Mouse (Mus musculus): ENCODE results near the gene Anxa4. TPM values are rescaled to one million over a fixed set of nuclear protein-coding genes. Genes with fewer than 3 reads are reported as not detected.

Anxa4 gene
- polyA plus RNA-seq, 1 experiment from 2014 or later, result 5.4 TPM

DNA sequence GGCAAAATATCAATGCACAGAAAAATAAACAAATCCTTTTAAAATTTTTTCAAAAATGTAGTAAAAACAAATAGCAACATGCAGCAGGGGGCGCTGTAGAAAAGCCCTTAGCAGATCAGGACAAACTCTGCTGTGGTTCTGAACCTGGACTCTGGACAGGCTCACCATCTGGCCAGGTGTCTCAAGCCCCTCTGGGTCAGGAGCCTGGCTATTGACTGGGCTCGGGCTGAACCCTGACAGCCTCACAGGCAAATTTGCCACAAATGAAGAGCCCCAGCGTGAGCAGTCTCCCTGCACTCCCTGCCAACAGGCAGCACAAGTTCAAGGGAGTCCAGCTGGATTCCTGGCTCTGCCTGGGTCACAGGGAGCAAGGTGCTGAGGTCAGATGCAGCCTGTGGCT is 20.0 kb upstream of the Anxa4 start:
- no peak overlapping the region for H3K4me2 ChIP-seq
- H3K36me3 ChIP-seq (ENCODE audit: control insufficient read depth, insufficient read depth, low read length), result no peaks in the 10 kb centered on the region
- WGBS, result 26% methylated on average over 3 of the region's 3 CpGs
- peaks cover 3% of the 10 kb centered on the region; the same call in 1 of the 2 replicates for H3K4me1 ChIP-seq (ENCODE audit: control insufficient read depth, insufficient read depth, low read length)
- DNase-seq (ENCODE audit: low spot score, missing footprints) (no peak), ATAC-seq (ENCODE audit: low FRiP score) (no peak)
- H3K27ac ChIP-seq (ENCODE audit: low read depth, low read length), result no peak overlapping the region
- H3K9ac ChIP-seq (ENCODE audit: low read length), result no peak overlapping the region
- no peaks in the 10 kb centered on the region for H3K9me3 ChIP-seq (ENCODE audit: control insufficient read depth, low read length)
- H3K4me3 ChIP-seq (ENCODE audit: low read depth, low read length), result no peak overlapping the region
- H3K27me3 ChIP-seq (ENCODE audit: control insufficient read depth, insufficient read depth, low read length), result no peaks in the 10 kb centered on the region

DNA sequence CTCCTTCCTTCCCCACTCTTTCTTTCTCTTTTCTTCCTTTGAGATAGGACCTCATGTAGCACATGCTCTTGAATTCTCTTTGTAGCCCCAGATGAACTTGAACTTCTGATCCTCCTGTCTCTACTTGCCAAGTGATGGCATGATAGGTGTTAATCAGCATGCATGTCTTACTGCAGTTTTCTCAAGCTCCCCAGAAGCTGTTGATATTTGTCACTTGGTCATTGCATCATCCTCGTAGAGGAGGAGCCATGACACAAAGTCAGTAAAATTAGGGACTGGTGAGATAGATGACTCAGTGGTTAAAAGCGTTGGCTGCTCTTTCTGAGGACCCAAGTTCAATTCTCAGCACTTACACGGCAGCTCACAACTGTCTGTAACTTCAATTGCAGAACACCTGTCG is 19.5 kb upstream of the Anxa4 start:
- WGBS, result 58% methylated on average over 4 of the region's 4 CpGs

DNA sequence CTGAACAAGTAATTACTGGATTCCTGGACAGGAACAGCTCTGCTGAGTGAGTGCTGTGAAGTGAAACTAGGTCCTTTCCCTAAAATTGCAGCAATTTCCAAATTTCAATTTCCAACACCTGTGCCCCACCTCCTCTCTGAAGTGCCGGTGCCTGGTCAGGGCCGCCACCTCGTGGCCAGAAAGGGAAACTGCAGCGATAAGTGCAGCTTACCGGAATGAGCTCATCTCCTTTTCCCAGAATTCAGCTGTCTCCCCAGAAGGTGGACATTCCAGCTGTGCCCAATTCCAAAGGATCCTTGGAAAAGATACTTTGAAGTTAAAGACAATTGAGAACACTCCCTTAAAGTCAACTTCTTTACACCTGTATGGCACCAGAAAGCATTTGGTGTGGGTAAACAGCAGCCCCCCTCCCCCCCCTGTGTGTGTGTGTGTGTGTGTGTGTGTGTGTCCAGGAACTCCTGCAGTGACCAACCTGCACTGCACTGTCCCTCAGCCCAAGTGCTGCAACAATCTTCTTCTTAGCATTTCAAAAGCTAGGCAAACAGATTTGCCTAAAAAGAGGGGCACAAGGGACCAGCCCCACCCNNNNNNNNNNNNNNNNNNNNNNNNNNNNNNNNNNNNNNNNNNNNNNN is 13.2 kb upstream of the Anxa4 start:
- peak; percentile 88 for DNase-seq (ENCODE audit: low spot score, missing footprints)
- no peaks in the 10 kb centered on the region for H3K27me3 ChIP-seq (ENCODE audit: control insufficient read depth, insufficient read depth, low read length)

More for the DNA sequence above, 19.5 kb upstream of the Anxa4 start:
- ATAC-seq (ENCODE audit: low FRiP score) (no peak), DNase-seq (ENCODE audit: low spot score, missing footprints) (no peak)
- H3K36me3 ChIP-seq (ENCODE audit: control insufficient read depth, insufficient read depth, low read length), result no peaks in the 10 kb centered on the region
- no peak overlapping the region for H3K4me3 ChIP-seq (ENCODE audit: low read depth, low read length)
- H3K4me2 ChIP-seq, result no peak overlapping the region
- H3K27ac ChIP-seq (ENCODE audit: low read depth, low read length), result no peak overlapping the region
- H3K9me3 ChIP-seq (ENCODE audit: control insufficient read depth, low read length), result no peaks in the 10 kb centered on the region
- no peak overlapping the region for H3K9ac ChIP-seq (ENCODE audit: low read length)
- no peaks in the 10 kb centered on the region for H3K27me3 ChIP-seq (ENCODE audit: control insufficient read depth, insufficient read depth, low read length)
- peaks cover 3% of the 10 kb centered on the region; the same call in 1 of the 2 replicates for H3K4me1 ChIP-seq (ENCODE audit: control insufficient read depth, insufficient read depth, low read length)

DNA sequence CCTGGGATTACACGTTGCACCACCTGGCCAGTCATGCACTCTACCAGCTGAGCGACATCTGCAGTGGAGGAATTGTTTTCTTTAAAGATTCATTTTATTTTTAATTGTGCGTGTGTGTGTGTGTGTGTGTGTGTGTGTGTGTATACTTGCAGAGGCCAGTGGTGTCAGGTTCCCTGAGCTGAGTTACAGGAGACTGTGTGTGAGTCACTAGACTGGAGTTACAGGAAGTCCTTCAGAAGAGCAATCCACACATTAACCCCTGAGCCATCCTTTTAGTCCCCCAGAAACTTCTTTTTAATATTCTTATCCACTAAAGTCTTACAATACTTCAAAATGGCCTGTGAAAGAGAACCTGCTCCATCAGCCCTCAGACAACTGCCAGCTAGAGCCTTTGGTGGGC is 11.3 kb upstream of the Anxa4 start:
- Histone ChIP-seq H3K9ac (ENCODE audit: low read length) (no peak overlapping the region), H3K9me3 (ENCODE audit: control insufficient read depth, low read length) (no peaks in the 10 kb centered on the region), H3K27me3 (ENCODE audit: control insufficient read depth, insufficient read depth, low read length) (no peaks in the 10 kb centered on the region), H3K4me2 (no peak overlapping the region), H3K27ac (ENCODE audit: low read depth, low read length) (no peak overlapping the region), H3K36me3 (ENCODE audit: control insufficient read depth, insufficient read depth, low read length) (no peaks in the 10 kb centered on the region), H3K4me3 (ENCODE audit: low read depth, low read length) (no peak overlapping the region), H3K4me1 (ENCODE audit: control insufficient read depth, insufficient read depth, low read length) (no peaks in the 10 kb centered on the region)
- DNase-seq (ENCODE audit: low spot score, missing footprints) (no peak), ATAC-seq (ENCODE audit: low FRiP score) (no peak)
- 85% methylated on average over 3 of the region's 3 CpGs for WGBS

More for the DNA sequence above, 13.2 kb upstream of the Anxa4 start:
- Histone ChIP-seq H3K4me2 (no peak overlapping the region), H3K27ac (ENCODE audit: low read depth, low read length) (no peak overlapping the region), H3K36me3 (ENCODE audit: control insufficient read depth, insufficient read depth, low read length) (no peaks in the 10 kb centered on the region), H3K9me3 (ENCODE audit: control insufficient read depth, low read length) (no peaks in the 10 kb centered on the region), H3K9ac (ENCODE audit: low read length) (no peak overlapping the region), H3K4me3 (ENCODE audit: low read depth, low read length) (no peak overlapping the region), H3K4me1 (ENCODE audit: control insufficient read depth, insufficient read depth, low read length) (no peaks in the 10 kb centered on the region)
- 0 out of 2 replicates have a peak, but pooled peaks have one; percentile 44 for ATAC-seq (ENCODE audit: low FRiP score)
- 4% methylated on average over 5 of the region's 5 CpGs for WGBS

DNA sequence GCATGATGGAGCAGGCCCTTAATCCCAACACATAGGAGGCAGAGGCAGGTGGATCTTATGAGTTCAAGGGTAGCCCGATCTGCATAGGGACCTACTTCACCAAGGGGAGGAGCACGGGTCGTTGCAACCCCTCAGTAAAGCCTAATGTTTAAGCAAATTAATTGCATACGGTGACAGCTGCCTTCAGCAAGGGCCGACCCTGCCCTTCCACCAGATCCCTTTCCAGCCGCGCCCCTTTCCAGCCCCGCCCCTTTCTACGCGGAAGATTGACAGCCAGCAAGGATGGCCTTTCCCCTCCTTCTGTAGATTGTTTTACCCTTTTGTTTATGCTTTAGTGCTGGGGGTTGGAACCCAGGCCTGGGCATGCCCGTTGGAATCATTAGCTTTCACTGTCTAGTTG is 8.0 kb upstream of the Anxa4 start:
- Histone ChIP-seq H3K9ac (ENCODE audit: low read length) (no peak overlapping the region), H3K9me3 (ENCODE audit: control insufficient read depth, low read length) (no peaks in the 10 kb centered on the region), H3K36me3 (ENCODE audit: control insufficient read depth, insufficient read depth, low read length) (no peaks in the 10 kb centered on the region), H3K27ac (ENCODE audit: low read depth, low read length) (no peak overlapping the region), H3K4me3 (ENCODE audit: low read depth, low read length) (no peak overlapping the region), H3K4me2 (no peak overlapping the region), H3K27me3 (ENCODE audit: control insufficient read depth, insufficient read depth, low read length) (no peaks in the 10 kb centered on the region), H3K4me1 (ENCODE audit: control insufficient read depth, insufficient read depth, low read length) (no peaks in the 10 kb centered on the region)
- WGBS, result 50% methylated on average over 11 of the region's 11 CpGs
- DNase-seq (ENCODE audit: low spot score, missing footprints) (no peak), ATAC-seq (ENCODE audit: low FRiP score) (no peak)

DNA sequence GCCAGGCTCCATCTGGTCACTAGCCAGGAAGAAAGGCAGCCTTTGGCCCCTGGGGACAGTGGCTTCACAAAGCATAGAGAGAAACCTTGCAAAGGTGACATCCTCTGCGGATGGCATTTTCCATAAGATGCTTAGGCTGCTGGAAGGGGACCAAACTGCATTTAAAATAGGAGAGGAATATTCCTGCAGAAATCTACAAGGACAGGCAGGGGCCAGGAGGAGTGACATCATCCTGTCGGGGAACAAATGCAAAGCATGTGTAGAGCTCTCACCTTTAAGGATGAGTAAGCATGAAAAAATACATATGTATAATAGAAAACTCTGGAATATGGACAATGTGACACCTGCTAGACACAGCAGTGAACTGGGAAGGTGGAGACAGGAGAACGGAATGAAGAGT is 7.1 kb upstream of the Anxa4 start:
- ATAC-seq (ENCODE audit: low FRiP score) (no peak), DNase-seq (ENCODE audit: low spot score, missing footprints) (no peak)
- no peaks in the 10 kb centered on the region for H3K9me3 ChIP-seq (ENCODE audit: control insufficient read depth, low read length)
- H3K9ac ChIP-seq (ENCODE audit: low read length), result no peak overlapping the region
- no peaks in the 10 kb centered on the region for H3K4me1 ChIP-seq (ENCODE audit: control insufficient read depth, insufficient read depth, low read length)
- no peak overlapping the region for H3K4me2 ChIP-seq
- no peak overlapping the region for H3K4me3 ChIP-seq (ENCODE audit: low read depth, low read length)
- WGBS, result 94% methylated on average over 3 of the region's 3 CpGs
- no peaks in the 10 kb centered on the region for H3K27me3 ChIP-seq (ENCODE audit: control insufficient read depth, insufficient read depth, low read length)
- no peaks in the 10 kb centered on the region for H3K36me3 ChIP-seq (ENCODE audit: control insufficient read depth, insufficient read depth, low read length)
- H3K27ac ChIP-seq (ENCODE audit: low read depth, low read length), result no peak overlapping the region

DNA sequence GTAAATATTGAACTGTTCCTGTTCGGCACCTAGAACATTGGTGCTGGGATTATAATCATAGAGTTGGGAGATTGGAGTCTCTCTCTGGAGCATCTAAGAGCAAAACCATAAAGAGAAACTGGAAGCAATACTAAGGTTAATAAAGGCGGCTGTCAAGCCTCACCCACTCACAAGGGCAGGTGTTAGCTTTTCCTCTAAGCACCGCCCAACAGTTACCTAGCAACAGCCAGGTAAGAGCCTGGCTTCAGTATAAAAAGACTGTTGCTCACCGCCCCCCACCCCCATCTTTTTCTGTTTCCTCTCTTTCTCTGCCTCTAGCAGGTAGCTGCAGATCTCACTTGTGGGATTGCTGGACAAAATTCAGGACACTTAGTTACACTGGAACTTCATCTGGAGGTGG is 4.1 kb upstream of the Anxa4 start:
- no peak for ATAC-seq (ENCODE audit: low FRiP score)
- 63% methylated on average over 4 of the region's 4 CpGs for WGBS
- no peak overlapping the region for H3K4me3 ChIP-seq (ENCODE audit: low read depth, low read length)
- no peak overlapping the region for H3K4me2 ChIP-seq
- peaks cover 13% of the 10 kb centered on the region for H3K27me3 ChIP-seq (ENCODE audit: control insufficient read depth, insufficient read depth, low read length)
- H3K9ac ChIP-seq (ENCODE audit: low read length), result no peak overlapping the region
- H3K27ac ChIP-seq (ENCODE audit: low read depth, low read length), result no peak overlapping the region
- no peaks in the 10 kb centered on the region for H3K36me3 ChIP-seq (ENCODE audit: control insufficient read depth, insufficient read depth, low read length)
- no peaks in the 10 kb centered on the region for H3K9me3 ChIP-seq (ENCODE audit: control insufficient read depth, low read length)
- DNase-seq (ENCODE audit: low spot score, missing footprints), result no peak
- no peaks in the 10 kb centered on the region; the same call in 1 of the 2 replicates for H3K4me1 ChIP-seq (ENCODE audit: control insufficient read depth, insufficient read depth, low read length)

DNA sequence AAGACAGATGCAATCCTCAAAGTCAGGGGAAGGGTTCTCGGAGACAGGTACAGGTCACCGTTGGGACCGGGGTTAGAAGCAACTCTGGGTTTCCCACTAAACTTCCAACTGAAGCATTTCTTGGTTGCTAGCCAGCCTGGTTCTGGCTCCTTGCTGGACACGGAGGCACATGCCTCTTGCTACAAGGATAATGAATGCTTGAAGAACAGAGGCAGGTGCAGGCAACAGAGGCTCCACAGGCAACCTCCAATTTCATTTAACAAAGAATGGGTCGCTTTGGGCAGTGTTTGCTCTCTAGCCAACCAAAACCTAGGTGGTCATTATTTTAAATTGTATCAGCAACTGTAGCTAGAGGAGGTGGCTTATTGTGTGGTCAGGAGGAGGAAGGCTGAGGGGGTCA is 573 bp upstream of the Anxa4 start:
- Histone ChIP-seq H3K36me3 (ENCODE audit: control insufficient read depth, insufficient read depth, low read length) (no peaks in the 10 kb centered on the region), H3K9ac (ENCODE audit: low read length) (no peak overlapping the region; the same call in 1 of the 2 replicates), H3K4me1 (ENCODE audit: control insufficient read depth, insufficient read depth, low read length) (no peaks in the 10 kb centered on the region; the same call in 1 of the 2 replicates), H3K27ac (ENCODE audit: low read depth, low read length) (no peak overlapping the region), H3K27me3 (ENCODE audit: control insufficient read depth, insufficient read depth, low read length) (peaks cover 24% of the 10 kb centered on the region), H3K9me3 (ENCODE audit: control insufficient read depth, low read length) (no peaks in the 10 kb centered on the region), H3K4me2 (peak overlapping the region; percentile 96; the same call in 1 of the 2 replicates), H3K4me3 (ENCODE audit: low read depth, low read length) (peak overlapping the region; percentile 48)
- ATAC-seq (ENCODE audit: low FRiP score) (no peak), DNase-seq (ENCODE audit: low spot score, missing footprints) (peak; percentile 89)
- 53% methylated on average over 5 of the region's 5 CpGs for WGBS

DNA sequence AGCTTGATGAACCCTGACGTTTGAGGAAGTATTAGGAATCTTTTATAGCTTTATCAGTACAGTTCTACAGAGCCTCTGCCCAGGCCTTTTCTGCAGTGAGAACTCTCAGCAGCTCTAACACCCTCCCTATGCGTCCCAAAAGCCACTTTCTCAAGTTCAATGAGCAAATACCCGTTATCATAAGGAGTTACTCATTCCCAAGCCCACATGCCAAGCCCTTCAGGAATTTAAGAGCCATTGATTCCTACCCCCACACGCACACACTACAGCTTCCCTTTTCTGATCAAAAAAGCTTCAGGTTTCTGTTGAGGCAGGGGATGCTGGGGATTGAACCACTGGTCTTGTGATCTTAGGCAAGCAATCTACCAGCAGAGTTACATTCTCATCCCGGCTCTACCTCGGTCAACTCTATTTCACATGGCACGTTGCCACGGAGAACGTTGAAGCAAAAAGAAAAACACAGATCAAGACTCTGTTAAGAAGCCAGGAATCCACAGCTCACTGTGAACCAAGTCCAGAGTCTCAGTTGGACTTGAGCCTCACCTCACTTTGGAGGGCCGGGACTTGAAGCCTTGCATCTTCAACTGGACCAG is 2.9 kb downstream of the Anxa4 start:
- Histone ChIP-seq H3K9ac (ENCODE audit: low read length) (no peak overlapping the region), H3K4me2 (no peak overlapping the region), H3K27ac (ENCODE audit: low read depth, low read length) (no peak overlapping the region), H3K36me3 (ENCODE audit: control insufficient read depth, insufficient read depth, low read length) (no peaks in the 10 kb centered on the region), H3K27me3 (ENCODE audit: control insufficient read depth, insufficient read depth, low read length) (peaks cover 24% of the 10 kb centered on the region), H3K9me3 (ENCODE audit: control insufficient read depth, low read length) (no peaks in the 10 kb centered on the region), H3K4me1 (ENCODE audit: control insufficient read depth, insufficient read depth, low read length) (no peaks in the 10 kb centered on the region; the same call in 1 of the 2 replicates), H3K4me3 (ENCODE audit: low read depth, low read length) (no peak overlapping the region)
- WGBS, result 88% methylated on average over 10 of the region's 10 CpGs
- ATAC-seq (ENCODE audit: low FRiP score) (no peak), DNase-seq (ENCODE audit: low spot score, missing footprints) (no peak)
